Mouse (Mus musculus) limb, embryonic 15.5 days (tissue): Measurements from ENCODE around the gene Rnaset2a. TPM values are rescaled to one million over a fixed set of nuclear protein-coding genes. Genes with fewer than 3 reads are reported as not detected.
"Not testable (repeated sequence)": the region's sequence is repeated elsewhere in the genome, so short reads cannot be mapped to it uniquely, and the experiment has no call there.

Experiments
- ATAC-seq: fragments of 200-750 bp; cut with Nextera tagmentation; 2 replicates; pipeline ENCODE4 v1.8.0; 2017; ENCODE audit warnings: low read depth, moderate TSS enrichment; ENCODE audit not compliant: insufficient number of reproducible peaks, low FRiP score, low TSS enrichment
- H3K27ac ChIP-seq: fragments of 300-500 bp; sonication (generic); 2 replicates; pipeline ENCODE4 v1.5.1; 2015; ENCODE audit warnings: moderate library complexity, mild to moderate bottlenecking, inconsistent platforms
- H3K27me3 ChIP-seq: fragments of 300-500 bp; sonication (generic); 2 replicates; pipeline ENCODE4 v1.6.1; 2015; ENCODE audit warnings: inconsistent platforms
- H3K36me3 ChIP-seq: fragments of 300-500 bp; sonication (generic); 2 replicates; pipeline ENCODE4 v1.6.1; 2015; ENCODE audit warnings: inconsistent platforms
- H3K4me1 ChIP-seq: fragments of 300-500 bp; sonication (generic); 2 replicates; pipeline ENCODE4 v1.6.1; 2015; ENCODE audit warnings: inconsistent platforms
- H3K4me2 ChIP-seq: fragments of 300-500 bp; sonication (generic); 2 replicates; pipeline ENCODE4 v1.6.1; 2015; ENCODE audit warnings: mild to moderate bottlenecking, inconsistent platforms
- H3K4me3 ChIP-seq: fragments of 300-500 bp; sonication (generic); 2 replicates; pipeline ENCODE4 v1.5.1; 2015; ENCODE audit warnings: mild to moderate bottlenecking, inconsistent platforms
- H3K9ac ChIP-seq: fragments of 300-500 bp; sonication (generic); 2 replicates; pipeline ENCODE4 v1.6.1; 2015; ENCODE audit warnings: inconsistent platforms
- H3K9me3 ChIP-seq: fragments of 300-500 bp; sonication (generic); 2 replicates; pipeline ENCODE4 v1.6.1; 2016; ENCODE audit warnings: inconsistent platforms
- WGBS: fragments of 180-500 bp; shearing (Covaris S2); methylation state at CpG from one replicate; pipeline ENCODE4 v1.1.7; 2015; 5-methylcytosine and 5-hydroxymethylcytosine counted together
- polyA plus RNA-seq: library from polyadenylated mRNA; unstranded; fragments of >200 nt; fragmentation: Nextera tagmentation; extraction: Ambion mirVana; gene quantifications from 2 replicates; pipeline ENCODE4 v1.2.1, GENCODE M21; 2015

The Rnaset2a gene
- polyA plus RNA-seq, 1 experiment from 2014 or later: 25.5 TPM

DNA sequence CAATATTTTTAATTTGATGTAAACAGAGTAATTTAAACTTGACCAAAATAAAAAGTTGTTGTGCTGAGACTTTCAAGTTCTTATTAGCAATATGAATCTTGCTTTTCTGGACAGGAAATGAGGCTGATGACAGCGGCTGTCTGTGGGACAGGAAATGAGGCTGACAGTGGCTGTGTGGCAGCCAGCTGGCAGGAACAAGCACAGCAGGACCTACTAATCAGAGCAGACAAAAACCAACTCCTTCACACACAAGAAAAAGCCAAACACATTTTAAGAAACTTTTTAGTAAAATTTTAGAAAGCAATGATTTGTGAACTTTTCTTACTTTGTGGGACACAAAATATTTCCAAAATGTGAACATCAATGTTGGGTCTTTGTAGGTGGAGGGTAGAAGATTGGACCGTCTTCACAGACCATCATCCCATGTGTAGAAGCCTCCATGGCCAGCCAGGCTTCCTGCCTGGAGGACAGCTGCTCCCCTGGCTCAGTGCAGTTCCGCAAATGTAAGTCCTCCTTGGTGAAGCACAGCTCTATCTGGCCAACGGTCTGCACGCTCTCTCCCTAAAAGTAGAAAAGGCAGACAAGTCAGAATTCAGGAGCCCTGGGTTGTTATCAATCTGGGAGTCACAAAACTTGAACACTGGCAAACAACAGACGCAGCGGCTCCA is 19.4 kb downstream of the Rnaset2a start:
- not testable (repeated sequence) for H3K27me3 ChIP-seq, H3K36me3 ChIP-seq, H3K9me3 ChIP-seq, ATAC-seq, H3K4me1 ChIP-seq, H3K27ac ChIP-seq, H3K9ac ChIP-seq, H3K4me2 ChIP-seq, H3K4me3 ChIP-seq
- WGBS: 33% methylated on average over 1 of the region's 7 CpGs

DNA sequence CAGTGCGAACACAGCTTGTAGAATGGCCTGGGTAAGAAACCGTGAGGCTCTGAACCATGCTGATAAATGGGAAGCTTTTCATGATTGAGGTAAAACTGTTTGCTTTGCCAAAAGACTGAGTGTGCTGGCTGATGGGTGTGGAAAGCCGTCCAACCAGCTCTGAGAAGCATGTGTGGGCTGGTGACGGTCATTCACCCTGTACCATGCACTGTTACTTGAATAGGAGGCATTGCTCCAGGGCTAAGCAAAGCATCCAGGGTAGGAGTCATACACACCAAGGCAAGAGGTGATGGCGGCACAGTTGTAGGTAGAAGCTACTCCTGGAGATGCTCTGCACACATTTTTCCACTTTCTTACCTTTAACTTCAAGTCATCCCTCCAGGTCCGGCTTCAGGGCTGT is 23.3 kb downstream of the Rnaset2a start:
- H3K4me1 ChIP-seq, H3K27ac ChIP-seq, H3K4me2 ChIP-seq, ATAC-seq, H3K4me3 ChIP-seq, H3K9me3 ChIP-seq, H3K36me3 ChIP-seq, H3K9ac ChIP-seq, H3K27me3 ChIP-seq: not testable (repeated sequence)
- 80% methylated on average over 2 of the region's 6 CpGs for WGBS

DNA sequence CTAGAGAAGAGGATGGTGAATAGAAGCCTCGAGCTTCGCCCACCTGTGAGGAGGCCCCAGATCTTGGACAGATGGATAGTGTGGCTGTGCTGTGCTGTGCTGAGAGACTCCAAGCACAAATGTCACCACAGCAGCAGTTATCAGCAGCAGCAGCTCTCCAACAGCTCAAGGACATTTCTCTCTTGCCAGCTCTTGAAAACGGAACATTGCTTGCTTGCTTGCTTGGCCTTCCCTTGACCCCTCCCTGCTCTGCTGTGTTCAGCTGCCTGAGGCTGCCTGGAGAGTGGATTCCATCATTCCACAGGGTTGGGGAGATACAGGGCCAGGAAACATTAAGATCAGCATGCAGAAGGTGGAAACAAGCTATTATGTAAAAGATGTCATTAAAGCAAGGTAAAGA is 24.9 kb downstream of the Rnaset2a start:
- not testable (repeated sequence) for H3K36me3 ChIP-seq, H3K9ac ChIP-seq, H3K9me3 ChIP-seq, H3K4me2 ChIP-seq, H3K4me1 ChIP-seq, H3K27me3 ChIP-seq, H3K4me3 ChIP-seq, H3K27ac ChIP-seq, ATAC-seq
- WGBS: no CpG with 5 or more reads among the region's 3 CpGs

DNA sequence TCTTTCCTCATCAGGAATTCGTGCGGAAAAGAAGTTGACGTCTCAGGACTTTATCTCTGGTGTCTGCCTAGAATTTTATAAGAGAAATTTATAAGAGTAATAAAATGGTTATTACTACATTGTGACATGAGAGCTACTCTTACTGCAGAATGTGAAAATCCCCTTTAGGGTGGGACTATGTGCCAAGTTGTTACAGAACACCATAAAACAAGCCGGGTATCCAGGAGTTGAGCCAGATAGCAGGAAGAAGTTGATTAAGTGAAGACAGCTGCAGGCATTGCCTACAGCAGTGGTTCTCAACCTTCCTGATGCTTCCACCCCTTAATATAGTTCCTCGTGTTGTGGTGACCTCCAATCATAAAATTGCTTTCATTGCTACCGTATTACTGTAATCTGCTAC is 31.0 kb downstream of the Rnaset2a start:
- not testable (repeated sequence) for H3K36me3 ChIP-seq, H3K9ac ChIP-seq, H3K9me3 ChIP-seq, H3K4me2 ChIP-seq, H3K4me3 ChIP-seq, H3K27ac ChIP-seq, H3K27me3 ChIP-seq, H3K4me1 ChIP-seq, ATAC-seq
- WGBS: no CpG with 5 or more reads among the region's 6 CpGs

DNA sequence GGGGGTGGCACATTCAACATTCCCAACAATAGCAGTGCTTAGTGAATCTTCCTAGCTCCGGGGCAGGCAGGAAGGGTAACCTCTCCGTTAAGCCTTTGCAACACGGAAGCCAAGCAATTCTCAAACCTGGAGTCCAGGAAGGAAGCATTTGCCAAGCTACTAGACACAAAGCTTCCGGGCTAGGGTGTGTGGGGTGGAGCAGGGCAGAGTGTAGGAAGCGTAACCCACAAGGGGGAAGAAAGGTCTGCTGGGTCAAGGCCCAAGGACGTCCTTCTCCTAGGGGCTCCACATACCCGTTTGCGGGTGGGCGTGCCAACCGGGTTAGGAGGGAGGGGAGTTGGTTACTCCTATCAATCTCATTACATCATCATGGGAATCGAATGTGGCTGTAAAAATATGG is 31.5 kb downstream of the Rnaset2a start:
- not testable (repeated sequence) for H3K27me3 ChIP-seq, H3K4me3 ChIP-seq, H3K4me2 ChIP-seq, ATAC-seq, H3K4me1 ChIP-seq, H3K9me3 ChIP-seq, H3K27ac ChIP-seq, H3K36me3 ChIP-seq, H3K9ac ChIP-seq
- WGBS: 60% methylated on average over 8 of the region's 11 CpGs

DNA sequence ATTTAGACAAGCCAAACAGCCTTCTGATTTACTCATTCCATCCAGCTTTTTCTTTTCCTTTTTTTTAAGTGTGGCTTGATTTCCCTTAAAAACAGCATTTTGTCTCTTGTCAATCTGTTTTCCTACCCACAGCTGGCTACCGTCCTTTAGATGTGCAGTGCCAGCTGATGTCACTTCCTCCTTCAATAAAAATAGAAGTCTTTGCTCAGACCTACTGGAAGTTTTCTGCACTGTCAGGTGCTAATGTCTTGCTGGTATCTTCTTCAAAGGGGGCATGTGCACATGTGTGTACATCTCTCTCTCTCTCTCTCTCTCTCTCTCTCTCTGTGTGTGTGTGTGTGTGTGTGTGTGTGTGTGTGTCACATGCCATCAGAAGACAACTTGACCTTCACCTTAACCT is 35.7 kb downstream of the Rnaset2a start:
- not testable (repeated sequence) for H3K9ac ChIP-seq, ATAC-seq, H3K4me3 ChIP-seq, H3K27me3 ChIP-seq, H3K9me3 ChIP-seq, H3K4me2 ChIP-seq, H3K27ac ChIP-seq, H3K4me1 ChIP-seq, H3K36me3 ChIP-seq
- no CpG with 5 or more reads among the region's 1 CpGs for WGBS

DNA sequence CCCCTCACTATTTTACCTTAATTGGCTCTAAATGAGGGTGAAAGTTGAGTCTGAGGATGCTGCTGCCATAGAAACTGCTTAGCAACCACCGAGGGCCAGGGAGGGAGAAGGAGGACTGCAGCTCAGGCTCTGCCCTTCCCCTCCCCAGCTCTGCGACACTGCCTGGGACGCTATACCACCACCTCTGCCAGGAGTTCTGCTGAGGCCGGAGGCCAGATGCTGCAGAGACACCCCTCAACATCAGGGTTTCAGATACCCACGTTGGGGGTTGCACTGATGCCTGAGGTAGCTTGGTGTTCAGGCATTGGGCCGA is 46.6 kb downstream of the Rnaset2a start:
- not testable (repeated sequence) for H3K9me3 ChIP-seq, H3K27ac ChIP-seq, ATAC-seq, H3K36me3 ChIP-seq, H3K9ac ChIP-seq, H3K4me3 ChIP-seq, H3K4me2 ChIP-seq, H3K27me3 ChIP-seq, H3K4me1 ChIP-seq
- 46% methylated on average over 3 of the region's 6 CpGs for WGBS

DNA sequence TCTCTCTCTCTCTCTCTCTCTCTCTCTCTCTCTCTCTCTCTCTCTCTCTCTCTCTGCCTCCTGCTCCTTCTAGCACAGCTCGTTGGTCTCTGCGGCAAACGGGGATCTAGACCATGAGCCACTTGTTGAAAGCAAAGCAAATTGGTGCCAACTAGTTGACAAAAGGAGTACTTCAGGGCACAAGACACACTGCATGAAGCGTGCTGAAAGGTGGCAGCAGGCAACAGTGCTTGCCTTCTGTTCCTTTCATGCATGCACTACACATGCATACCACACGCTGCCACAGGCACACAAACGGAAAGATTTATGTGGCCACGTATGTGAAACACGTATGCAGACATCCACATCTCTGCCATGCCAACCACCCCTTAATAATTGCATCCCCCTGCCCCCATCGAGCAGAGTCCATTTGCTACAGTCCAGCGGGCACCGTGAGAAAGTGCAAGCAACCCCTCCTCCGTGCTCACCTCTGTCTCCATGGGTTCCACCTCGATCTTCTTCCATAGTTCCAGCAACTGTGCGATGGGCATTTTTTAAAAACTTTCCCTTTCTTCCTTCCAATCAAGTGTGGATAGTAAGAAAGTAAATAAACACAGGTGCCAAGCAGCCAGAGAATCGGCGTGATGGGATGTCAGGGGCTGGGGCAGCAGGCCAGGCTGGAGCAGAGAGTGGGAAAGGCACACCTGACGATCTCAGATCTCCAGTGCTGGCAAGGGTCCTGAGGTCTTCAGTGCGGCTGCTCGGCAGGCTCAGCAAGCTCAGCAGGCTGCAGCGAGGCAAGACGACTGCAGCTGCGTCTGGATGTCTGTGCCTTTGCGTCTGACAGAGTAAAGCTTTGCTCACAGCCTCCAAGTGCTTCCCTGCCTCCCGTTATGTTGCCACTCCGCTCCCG is 47.2 kb downstream of the Rnaset2a start:
- not testable (repeated sequence) for H3K9me3 ChIP-seq, H3K27me3 ChIP-seq, H3K27ac ChIP-seq, H3K36me3 ChIP-seq, H3K4me3 ChIP-seq, H3K4me1 ChIP-seq, H3K4me2 ChIP-seq, H3K9ac ChIP-seq, ATAC-seq
- WGBS: 34% methylated on average over 7 of the region's 26 CpGs

DNA sequence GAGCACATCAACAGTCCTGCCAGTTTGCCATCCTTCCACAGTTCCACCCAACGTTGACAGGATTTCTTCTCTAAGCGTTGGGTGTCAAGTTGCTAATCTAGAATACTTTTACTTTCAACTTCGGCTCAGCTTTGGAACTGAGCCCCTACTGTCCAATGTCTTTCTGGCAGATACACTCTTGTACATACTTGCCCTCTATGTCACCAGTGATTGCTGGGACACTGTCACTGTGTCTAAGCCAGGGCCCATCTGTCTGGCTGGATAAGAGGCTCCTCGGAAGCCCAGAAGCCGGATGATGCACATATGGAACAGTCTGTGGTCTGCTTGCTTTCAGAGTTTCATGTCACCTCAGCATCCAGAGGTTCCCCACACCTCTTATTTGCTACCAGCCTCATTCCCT is 51.7 kb downstream of the Rnaset2a start:
- H3K9ac ChIP-seq, H3K27me3 ChIP-seq, H3K36me3 ChIP-seq, ATAC-seq, H3K4me1 ChIP-seq, H3K27ac ChIP-seq, H3K4me3 ChIP-seq, H3K9me3 ChIP-seq, H3K4me2 ChIP-seq: not testable (repeated sequence)
- 63% methylated on average over 3 of the region's 5 CpGs for WGBS

DNA sequence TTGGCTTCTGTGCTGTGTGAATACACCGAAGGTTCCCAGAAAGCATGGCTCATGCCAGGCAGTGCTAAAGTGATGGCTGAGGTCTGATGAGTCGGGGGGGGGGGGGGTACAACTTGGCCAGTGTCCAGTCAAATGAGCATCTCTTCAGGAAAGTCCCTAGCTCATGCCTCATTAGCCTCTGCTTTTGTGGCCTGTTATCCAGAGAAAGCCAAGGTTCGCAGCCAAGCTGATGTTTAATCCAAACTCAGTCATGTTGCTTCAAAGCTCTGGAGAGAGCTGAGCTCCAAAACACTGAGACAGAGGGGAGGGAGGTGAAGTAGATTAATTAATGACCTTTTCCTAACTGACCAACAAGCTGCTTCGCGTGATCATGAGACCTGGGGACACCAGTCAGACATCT is 52.2 kb downstream of the Rnaset2a start:
- H3K9me3 ChIP-seq, H3K4me2 ChIP-seq, H3K27me3 ChIP-seq, H3K27ac ChIP-seq, H3K9ac ChIP-seq, ATAC-seq, H3K36me3 ChIP-seq, H3K4me1 ChIP-seq, H3K4me3 ChIP-seq: not testable (repeated sequence)
- WGBS: 53% methylated on average over 3 of the region's 5 CpGs

DNA sequence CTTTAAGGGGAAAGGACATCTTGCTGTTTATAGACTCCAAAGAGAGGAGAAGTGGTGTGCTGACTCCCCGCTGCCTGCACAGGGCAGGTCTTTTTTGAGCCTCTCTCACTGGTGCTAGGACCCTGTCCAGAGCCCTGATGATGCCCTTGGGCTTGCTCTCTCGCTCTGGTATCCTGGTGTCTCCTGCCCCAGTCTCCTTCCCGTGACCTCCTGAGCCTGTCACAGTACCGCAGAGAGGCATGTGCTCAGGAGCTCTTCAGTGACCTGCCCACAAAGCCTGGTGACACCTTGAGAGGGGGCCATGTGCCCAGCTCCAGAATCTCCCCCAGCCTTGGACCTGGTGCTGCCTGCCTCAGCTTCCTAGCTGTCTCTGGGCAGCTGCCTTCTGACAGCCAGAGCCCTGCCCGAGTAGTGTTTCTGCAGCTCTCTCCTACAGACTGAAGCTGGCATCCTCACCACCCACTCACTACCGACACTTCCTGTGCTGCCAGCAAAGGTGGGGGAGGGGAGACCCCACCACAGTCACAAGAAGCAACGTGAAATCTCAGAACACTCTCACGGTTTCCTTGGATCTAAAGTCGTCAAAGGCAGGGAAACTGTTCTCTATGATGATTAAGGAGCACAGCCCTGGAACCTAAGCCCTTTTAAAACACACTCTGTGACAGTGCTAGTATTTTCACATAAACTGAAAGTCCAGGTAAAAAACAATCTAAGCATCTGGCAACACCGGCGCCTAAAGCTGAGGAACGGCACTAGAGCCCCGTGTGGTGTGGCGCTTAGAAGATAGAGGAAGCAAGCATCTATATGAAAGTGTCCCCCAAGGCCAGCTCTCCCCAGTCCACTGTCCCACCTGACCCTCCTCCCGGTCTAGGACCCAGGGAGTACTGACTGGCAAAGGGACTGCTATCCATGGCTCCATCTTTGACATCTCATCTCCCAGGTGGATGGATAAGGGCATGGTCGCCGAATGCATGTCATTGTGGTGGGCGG is 55.1 kb downstream of the Rnaset2a start:
- H3K27me3 ChIP-seq, H3K9ac ChIP-seq, ATAC-seq, H3K4me1 ChIP-seq, H3K4me3 ChIP-seq, H3K4me2 ChIP-seq, H3K36me3 ChIP-seq, H3K27ac ChIP-seq, H3K9me3 ChIP-seq: not testable (repeated sequence)
- WGBS: 53% methylated on average over 4 of the region's 18 CpGs

DNA sequence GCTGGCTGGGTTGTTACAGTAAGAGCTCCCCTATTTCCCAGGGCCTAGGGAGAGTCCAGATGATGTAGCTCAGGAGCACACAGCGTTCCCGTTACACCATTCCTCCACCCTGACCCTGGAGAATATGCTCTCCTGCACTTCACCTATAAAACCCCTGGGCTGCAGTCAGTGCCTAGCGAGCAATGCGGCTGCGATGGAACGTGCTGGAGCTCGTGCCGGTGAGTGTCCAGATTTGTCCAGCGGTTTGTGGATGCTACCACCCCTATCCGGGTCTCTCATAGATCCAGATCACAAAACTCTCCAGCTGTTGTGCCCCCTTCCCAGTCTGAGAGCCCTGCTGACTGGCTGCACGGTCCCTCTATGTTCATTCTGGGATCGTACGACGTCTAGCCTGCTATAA is 56.6 kb downstream of the Rnaset2a start:
- not testable (repeated sequence) for H3K4me1 ChIP-seq, H3K4me3 ChIP-seq, H3K9ac ChIP-seq, H3K27me3 ChIP-seq, H3K4me2 ChIP-seq, H3K27ac ChIP-seq, H3K9me3 ChIP-seq, H3K36me3 ChIP-seq, ATAC-seq
- WGBS: 78% methylated on average over 14 of the region's 14 CpGs
